Mouse (Mus musculus) midbrain, embryonic 10.5 days (tissue): ENCODE results near the gene Vcp. TPM values are rescaled to one million over a fixed set of nuclear protein-coding genes. Genes with fewer than 3 reads are reported as not detected.
A peak's percentile ranks its signal among the peaks of the same experiment; 100 is the strongest.

ENCODE experiments used
- DNase-seq: peaks from one replicate; pipeline ENCODE4 v3.0.0-alpha.2; 2017; ENCODE audit warnings: low spot score
- H3K27ac ChIP-seq: fragments of 300-500 bp; sonication (generic); replicated peaks from 2 replicates; pipeline ENCODE4 v1.5.1; 2016; ENCODE audit warnings: mild to moderate bottlenecking
- H3K27me3 ChIP-seq: fragments of 300-500 bp; sonication (generic); 2 replicates; pipeline ENCODE4 v1.6.1; 2016; ENCODE audit warnings: low read depth, mild to moderate bottlenecking; ENCODE audit not compliant: poor library complexity, severe bottlenecking
- H3K36me3 ChIP-seq: fragments of 300-500 bp; sonication (generic); 2 replicates; pipeline ENCODE4 v1.6.1; 2016; ENCODE audit warnings: mild to moderate bottlenecking, moderate library complexity
- H3K4me1 ChIP-seq: fragments of 300-500 bp; sonication (generic); 2 replicates; pipeline ENCODE4 v1.6.1; 2016
- H3K4me3 ChIP-seq: fragments of 300-500 bp; sonication (generic); 2 replicates; pipeline ENCODE4 v1.5.1; 2016; ENCODE audit warnings: mild to moderate bottlenecking, moderate library complexity
- H3K9me3 ChIP-seq: fragments of 300-500 bp; sonication (generic); replicated peaks from 2 replicates; pipeline ENCODE4 v1.6.1; 2016; ENCODE audit warnings: mild to moderate bottlenecking
- WGBS: fragments of 180-500 bp; shearing (Covaris S2); methylation state at CpG from one replicate; pipeline ENCODE4 v1.1.7; 2016; 5-methylcytosine and 5-hydroxymethylcytosine counted together
- polyA plus RNA-seq: library from polyadenylated mRNA; unstranded; fragments of >200 nt; fragmentation: Nextera tagmentation; extraction: Ambion mirVana; gene quantifications from 2 replicates; pipeline ENCODE4 v1.2.1, GENCODE M21; 2016

Gene Vcp
- polyA plus RNA-seq, 1 experiment from 2014 or later = 656 TPM

- Histone ChIP-seq H3K4me1 (peaks cover 21% of the 10 kb centered on the region), H3K4me3 (no peak overlapping the region), H3K9me3 (no peaks in the 10 kb centered on the region), H3K27ac (no peak overlapping the region), H3K36me3 (peaks cover 82% of the 10 kb centered on the region), H3K27me3 (no peaks in the 10 kb centered on the region)
- 67% methylated on average over 17 of the region's 17 CpGs for WGBS
- no peak for DNase-seq
Observed at GRCm38 (mm10) chr4:43021341-43021740, 21.0 kb upstream of the Vcp start.

GRCm38 (mm10) chr4:43020876-43021275 lies 20.6 kb upstream of the Vcp start:
- Histone ChIP-seq H3K4me1 (peaks cover 20% of the 10 kb centered on the region), H3K27ac (no peak overlapping the region), H3K27me3 (no peaks in the 10 kb centered on the region), H3K4me3 (no peak overlapping the region), H3K9me3 (no peaks in the 10 kb centered on the region), H3K36me3 (peaks cover 82% of the 10 kb centered on the region)
- 82% methylated on average over 16 of the region's 16 CpGs for WGBS
- no peak for DNase-seq

- WGBS = 93% methylated on average over 23 of the region's 23 CpGs
Observed at GRCm38 (mm10) chr4:43019641-43020465, 19.5 kb upstream of the Vcp start.

GRCm38 (mm10) chr4:43019176-43019575 lies 18.9 kb upstream of the Vcp start:
- no peaks in the 10 kb centered on the region for H3K27me3 ChIP-seq
- WGBS = 94% methylated on average over 10 of the region's 10 CpGs
- no peak for DNase-seq
- H3K9me3 ChIP-seq = no peaks in the 10 kb centered on the region
- H3K4me3 ChIP-seq = no peak overlapping the region
- 0 out of 2 replicates have a peak, but pooled peaks cover 3% of the 10 kb centered on the region for H3K4me1 ChIP-seq
- H3K27ac ChIP-seq = no peak overlapping the region
- peaks cover 77% of the 10 kb centered on the region for H3K36me3 ChIP-seq

More at GRCm38 (mm10) chr4:43019641-43020465, 19.5 kb upstream of the Vcp start:
- no peak for DNase-seq
- H3K9me3 ChIP-seq = no peaks in the 10 kb centered on the region
- peaks cover 82% of the 10 kb centered on the region for H3K36me3 ChIP-seq
- H3K27ac ChIP-seq = no peak overlapping the region
- no peaks in the 10 kb centered on the region for H3K27me3 ChIP-seq
- H3K4me1 ChIP-seq = peaks cover 10% of the 10 kb centered on the region
- no peak overlapping the region for H3K4me3 ChIP-seq

- H3K4me1 ChIP-seq = peaks cover 11% of the 10 kb centered on the region
- DNase-seq = no peak
- WGBS = 94% methylated on average over 4 of the region's 4 CpGs
- H3K9me3 ChIP-seq = no peaks in the 10 kb centered on the region
- no peaks in the 10 kb centered on the region for H3K27me3 ChIP-seq
- H3K27ac ChIP-seq = no peak overlapping the region
- H3K4me3 ChIP-seq = no peak overlapping the region
- H3K36me3 ChIP-seq = peaks cover 67% of the 10 kb centered on the region
Observed at GRCm38 (mm10) chr4:43018156-43018555, 17.8 kb upstream of the Vcp start.

GRCm38 (mm10) chr4:43012091-43012490 lies 11.8 kb upstream of the Vcp start:
- no peak for DNase-seq
- H3K9me3 ChIP-seq = no peaks in the 10 kb centered on the region
- H3K27me3 ChIP-seq = no peaks in the 10 kb centered on the region
- no peak overlapping the region for H3K27ac ChIP-seq
- no peak overlapping the region for H3K4me3 ChIP-seq
- H3K4me1 ChIP-seq = peaks cover 31% of the 10 kb centered on the region
- H3K36me3 ChIP-seq = peaks cover 8% of the 10 kb centered on the region
- WGBS = 93% methylated on average over 1 of the region's 1 CpGs

- Histone ChIP-seq H3K36me3 (peaks cover 16% of the 10 kb centered on the region; the same call in 1 of the 2 replicates), H3K4me1 (peaks cover 31% of the 10 kb centered on the region), H3K4me3 (peak within 1 kb of the TSS; percentile 73), H3K9me3 (no peaks in the 10 kb centered on the region), H3K27me3 (no peaks in the 10 kb centered on the region), H3K27ac (peak within 1 kb of the TSS; percentile 90)
- DNase-seq = peak; percentile 88
- 1% methylated on average over 37 of the region's 37 CpGs for WGBS
Observed at GRCm38 (mm10) chr4:43010161-43011038, 10.1 kb upstream of the Vcp start, which contains the start of gene Fancg. Gene Fancg (minus strand): TSS chr4:43010506.

- Histone ChIP-seq H3K27ac (no peak overlapping the region), H3K27me3 (no peaks in the 10 kb centered on the region), H3K4me3 (no peak overlapping the region), H3K36me3 (peaks cover 39% of the 10 kb centered on the region), H3K4me1 (peaks cover 26% of the 10 kb centered on the region), H3K9me3 (no peaks in the 10 kb centered on the region)
- WGBS = 56% methylated on average over 2 of the region's 2 CpGs
- DNase-seq = no peak
Observed at GRCm38 (mm10) chr4:43005765-43006164, 5.5 kb upstream of the Vcp start.

GRCm38 (mm10) chr4:43004951-43005350 lies 4.6 kb upstream of the Vcp start:
- H3K27ac ChIP-seq = no peak overlapping the region
- H3K9me3 ChIP-seq = no peaks in the 10 kb centered on the region
- no peaks in the 10 kb centered on the region for H3K27me3 ChIP-seq
- no peak for DNase-seq
- 91% methylated on average over 3 of the region's 3 CpGs for WGBS
- no peak overlapping the region for H3K4me3 ChIP-seq
- peaks cover 25% of the 10 kb centered on the region for H3K4me1 ChIP-seq
- H3K36me3 ChIP-seq = peaks cover 39% of the 10 kb centered on the region

GRCm38 (mm10) chr4:43002756-43003439 lies 2.6 kb upstream of the Vcp start:
- 82% methylated on average over 12 of the region's 12 CpGs for WGBS

GRCm38 (mm10) chr4:43001272-43001671 lies 965 bp upstream of the Vcp start:
- Histone ChIP-seq H3K9me3 (no peaks in the 10 kb centered on the region), H3K36me3 (peaks cover 49% of the 10 kb centered on the region), H3K27ac (peak overlapping the region; percentile 98), H3K4me3 (peak overlapping the region; percentile 94; the same call in 1 of the 2 replicates), H3K4me1 (peaks cover 29% of the 10 kb centered on the region), H3K27me3 (no peaks in the 10 kb centered on the region)
- WGBS = 91% methylated on average over 2 of the region's 2 CpGs
- DNase-seq = no peak

More at GRCm38 (mm10) chr4:43002756-43003439, 2.6 kb upstream of the Vcp start:
- Histone ChIP-seq H3K4me3 (no peak overlapping the region), H3K36me3 (peaks cover 42% of the 10 kb centered on the region), H3K4me1 (peaks cover 20% of the 10 kb centered on the region), H3K27ac (no peak overlapping the region), H3K27me3 (no peaks in the 10 kb centered on the region), H3K9me3 (no peaks in the 10 kb centered on the region)
- DNase-seq = no peak

- Histone ChIP-seq H3K4me1 (peaks cover 29% of the 10 kb centered on the region), H3K9me3 (no peaks in the 10 kb centered on the region), H3K4me3 (peak overlapping the region; percentile 94), H3K36me3 (peaks cover 53% of the 10 kb centered on the region), H3K27me3 (no peaks in the 10 kb centered on the region), H3K27ac (peak overlapping the region; percentile 98)
- DNase-seq = peak; percentile 86
- under 1% methylated on average over 51 of the region's 51 CpGs for WGBS
Observed at GRCm38 (mm10) chr4:42999451-43000140, 711 bp downstream of the Vcp start.
